Mouse (Mus musculus) ZHBTc4 (cell line): ENCODE results near the gene Bmper.
A peak's percentile ranks its signal among the peaks of the same experiment; 100 is the strongest.

Experiments used
- DNase-seq: peaks from one replicate; pipeline ENCODE4 v3.0.0-alpha.2; 2011; ENCODE audit warnings: low read depth, low spot score

Bmper gene

DNA sequence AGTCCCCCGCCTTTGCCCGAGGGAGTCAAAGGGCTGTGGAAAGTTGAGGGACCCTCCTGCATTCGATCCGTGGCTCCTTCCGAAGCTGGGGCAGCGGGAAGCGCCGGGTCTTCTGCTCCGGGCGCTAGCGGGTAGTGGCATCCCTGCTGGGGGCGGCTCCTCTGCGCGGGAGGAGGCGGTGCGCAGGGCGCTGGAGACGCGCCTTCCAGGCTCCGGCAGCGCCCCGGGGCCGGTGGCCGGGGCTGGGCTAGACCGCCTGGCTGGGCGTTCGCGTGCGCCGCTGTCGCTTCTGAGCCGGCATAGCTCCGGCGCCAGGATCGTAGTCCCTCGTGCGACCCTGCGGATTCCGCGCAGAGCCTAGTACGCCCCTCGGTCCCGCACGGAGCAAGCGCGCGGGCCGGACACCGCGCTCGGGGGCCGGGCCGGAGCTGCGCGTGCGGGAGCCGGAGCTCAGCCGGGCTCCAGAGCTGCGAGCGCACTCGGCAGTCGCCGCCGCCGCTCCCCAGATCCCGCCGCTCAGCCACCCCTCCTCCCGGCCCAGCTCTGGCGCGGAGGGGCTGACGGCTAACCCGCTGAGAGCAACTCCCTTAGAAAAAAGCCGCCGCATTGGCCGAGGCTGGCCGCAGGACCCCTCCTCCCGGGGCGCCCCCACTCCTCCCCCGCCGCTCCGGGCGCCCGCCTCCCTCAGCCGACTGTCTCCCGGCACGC lies at the start of gene Bmper:
TSS of gene Bmper (plus strand) at position 236 of the 708 bp plus-strand sequence.
- DNase-seq = peak; percentile 85

GRCm38 (mm10) chr9:23177476-23177875 lies 45.4 kb upstream of the Bmper start:
- no peak for DNase-seq

DNA sequence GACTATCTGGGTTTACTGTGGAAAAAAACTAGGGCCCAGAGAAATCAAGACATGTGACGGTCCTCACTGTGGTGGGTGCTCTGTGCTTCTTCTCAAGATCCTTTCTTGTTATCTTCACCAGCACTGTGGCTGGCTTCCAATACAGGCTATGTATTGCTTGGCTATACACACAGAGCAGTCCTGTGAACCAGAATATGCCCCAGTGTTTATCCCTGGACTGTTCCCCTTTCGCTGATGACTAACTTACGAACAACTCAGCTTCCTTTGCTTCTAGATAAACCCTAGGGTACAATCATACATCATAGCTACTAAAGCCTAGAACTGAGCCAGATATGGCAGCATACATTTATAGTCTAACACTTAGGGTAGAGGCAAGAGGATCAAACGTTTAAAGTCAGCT lies 35.7 kb upstream of the Bmper start:
- no peak for DNase-seq

DNA sequence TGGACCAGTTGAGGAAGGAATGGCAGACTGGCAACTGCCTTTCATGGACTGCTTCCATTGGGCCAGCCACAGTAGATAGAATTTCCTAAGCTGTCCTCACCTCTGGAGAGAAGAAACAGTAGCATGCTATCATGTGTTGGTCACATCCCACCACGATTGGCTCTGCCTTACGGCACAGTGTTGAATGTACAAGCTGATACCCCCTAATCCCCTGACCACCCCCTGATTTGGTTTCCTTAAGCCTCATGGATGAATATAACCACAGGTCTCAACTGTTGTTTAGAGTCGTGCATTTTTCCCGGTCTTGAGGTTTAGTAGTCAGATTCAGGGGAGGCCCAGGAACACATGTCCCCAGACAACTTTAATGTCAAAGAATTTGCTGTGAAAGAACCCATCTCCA lies 34.7 kb upstream of the Bmper start:
- no peak for DNase-seq

DNA sequence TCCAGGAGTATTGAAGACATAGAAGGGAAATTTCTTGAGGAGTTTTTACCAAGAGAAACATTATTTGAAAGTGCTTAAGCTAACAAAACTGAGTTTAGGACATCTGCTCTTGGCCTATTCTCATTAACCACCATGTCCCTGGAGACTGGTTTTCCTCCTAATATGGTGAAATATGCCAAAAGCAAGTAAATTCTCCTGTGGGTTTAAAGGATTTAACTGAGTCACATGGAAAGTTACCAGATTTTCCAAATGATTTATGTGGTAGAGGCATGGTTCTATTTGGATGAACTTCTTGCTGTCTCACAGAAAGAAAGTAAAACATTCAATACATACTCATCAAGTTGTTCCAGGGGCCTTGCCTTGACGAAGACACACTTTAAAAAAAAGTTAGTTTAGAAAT lies 31.9 kb upstream of the Bmper start:
- DNase-seq = no peak

DNA sequence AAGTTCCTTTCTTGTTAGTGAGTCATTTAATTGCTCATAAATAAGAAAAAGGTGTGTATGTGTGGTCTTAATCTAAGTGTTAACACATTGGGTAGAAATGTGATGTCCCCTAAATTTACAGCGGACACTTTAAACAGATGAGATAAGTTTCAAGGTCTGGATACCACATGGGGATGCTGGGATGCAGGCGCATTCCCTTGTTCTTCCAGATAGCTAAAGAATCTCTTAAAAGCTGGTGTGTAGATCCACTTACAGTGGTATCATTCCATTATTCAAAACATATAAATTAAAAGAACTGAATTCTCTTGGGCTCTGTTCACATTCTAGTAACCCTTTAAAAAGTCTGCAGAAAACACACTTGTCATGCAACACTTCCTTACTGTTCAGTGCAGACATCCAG lies 31.4 kb upstream of the Bmper start:
- no peak for DNase-seq

- DNase-seq = peak; percentile 3
These were observed 30.1 kb upstream of the Bmper start for GRCm38 (mm10) chr9:23192567-23193331.

GRCm38 (mm10) chr9:23198996-23199395 lies 23.9 kb upstream of the Bmper start:
- DNase-seq = no peak

- DNase-seq = no peak
These were observed 23.0 kb upstream of the Bmper start for GRCm38 (mm10) chr9:23199841-23200240.

GRCm38 (mm10) chr9:23200828-23201227 lies 22.0 kb upstream of the Bmper start:
- peak; percentile 6 for DNase-seq

DNA sequence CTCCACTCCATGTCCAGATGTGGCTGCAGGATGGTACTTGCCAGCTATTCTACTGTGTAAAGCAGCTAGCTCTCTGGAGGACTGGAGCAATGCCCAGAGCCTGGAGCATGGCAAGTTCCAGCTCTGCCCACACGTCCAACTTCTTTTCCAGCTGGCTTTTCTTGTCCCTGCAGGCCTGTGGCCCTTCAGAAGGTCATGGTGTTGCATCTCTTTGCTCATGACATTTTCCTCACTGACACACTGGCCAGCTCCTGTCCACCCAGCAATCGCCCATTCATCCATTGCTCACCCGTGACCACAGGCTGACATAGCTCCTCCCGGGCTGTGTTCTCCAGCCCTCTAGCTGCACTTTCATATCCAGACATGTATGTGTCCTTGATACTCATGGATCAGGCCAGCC lies 20.4 kb upstream of the Bmper start:
- DNase-seq = no peak

DNA sequence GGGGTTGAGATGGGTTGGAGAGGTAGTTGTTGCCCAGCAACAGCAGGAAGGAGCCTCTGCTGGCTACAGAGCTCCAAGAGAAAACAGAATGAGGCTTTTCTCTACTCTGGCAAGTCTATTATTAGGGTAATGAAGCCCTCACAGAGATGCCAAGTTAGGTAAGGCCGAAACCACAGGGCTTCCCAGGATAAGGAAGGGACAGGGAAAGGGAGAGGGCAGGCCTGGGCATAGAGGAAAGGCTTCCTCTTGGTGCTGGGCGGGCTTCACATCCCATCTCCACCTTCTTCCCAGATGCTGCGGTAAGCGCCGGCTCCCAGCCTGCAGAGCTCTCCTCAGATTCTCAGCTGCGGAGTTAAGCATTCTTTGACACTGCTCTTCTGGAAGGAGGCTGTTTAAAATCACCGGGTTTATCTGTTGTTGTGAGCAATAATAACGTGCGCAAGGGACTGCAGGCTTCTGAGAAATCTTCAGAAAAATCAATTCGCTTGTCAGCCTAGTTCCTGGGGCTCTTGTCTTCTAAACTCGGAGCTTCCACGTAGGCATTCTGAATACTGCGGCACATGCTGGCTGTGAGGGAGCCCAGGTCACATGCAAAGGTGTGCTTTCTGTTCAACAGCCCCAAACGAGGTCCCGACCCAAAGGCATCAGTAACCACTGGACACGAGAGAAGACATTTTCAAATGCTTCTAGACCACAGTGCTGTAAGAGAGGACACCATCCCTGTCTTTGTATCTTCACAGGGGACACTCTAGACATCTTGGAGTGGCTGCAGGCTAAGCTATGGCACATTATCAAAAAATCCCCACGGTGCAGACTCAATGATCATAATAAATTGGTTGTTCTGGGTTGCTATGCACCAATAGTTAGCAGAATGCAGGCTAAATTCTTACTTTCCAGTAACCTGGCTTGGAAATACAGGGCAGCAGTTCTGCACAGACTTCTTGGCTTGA lies 18.3 kb upstream of the Bmper start:
- DNase-seq = peak; percentile 61

GRCm38 (mm10) chr9:23205304-23205703 lies 17.6 kb upstream of the Bmper start:
- DNase-seq = no peak

DNA sequence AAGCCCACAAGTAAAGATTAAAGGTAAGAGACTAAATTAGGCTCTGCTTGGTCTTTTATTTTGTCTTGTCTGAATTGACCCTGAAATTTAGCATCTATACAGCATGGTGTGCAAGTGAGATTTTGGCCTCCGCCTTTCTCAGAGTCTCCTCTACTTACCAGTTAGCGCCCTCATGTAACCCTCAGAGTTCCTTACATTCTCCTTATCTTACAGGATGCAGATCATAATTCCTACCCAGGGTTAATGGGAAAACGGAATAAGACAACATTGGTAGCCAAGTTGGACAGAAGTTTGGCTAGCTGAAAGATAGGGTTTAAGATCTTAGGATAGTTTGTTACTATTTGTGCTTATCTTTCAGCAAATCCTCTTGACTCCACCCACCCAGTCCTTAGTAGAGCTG lies 17.1 kb upstream of the Bmper start:
- no peak for DNase-seq

GRCm38 (mm10) chr9:23206181-23206580 lies 16.7 kb upstream of the Bmper start:
- no peak for DNase-seq

DNA sequence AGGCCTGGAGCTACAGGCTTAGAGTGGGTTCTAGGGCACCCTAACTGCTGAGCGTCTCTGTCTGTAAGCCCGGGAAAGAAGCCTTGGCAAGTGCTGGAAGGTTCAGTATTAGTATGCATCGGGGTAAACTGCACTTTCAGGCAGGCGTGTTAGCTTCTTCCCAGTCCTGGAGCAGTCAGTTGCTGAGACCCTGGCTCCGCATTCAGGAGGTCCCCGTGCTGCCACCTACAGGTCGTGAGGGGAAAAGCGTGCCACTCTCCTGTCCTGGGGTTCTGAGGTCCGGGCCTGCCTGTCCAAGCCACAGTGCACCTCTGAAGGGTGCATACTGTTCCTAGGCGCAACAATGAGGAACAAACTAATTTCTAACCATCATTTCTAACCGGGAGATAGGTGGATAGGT lies 10.6 kb upstream of the Bmper start:
- DNase-seq = peak; percentile 86

GRCm38 (mm10) chr9:23219754-23220153 lies 3.1 kb upstream of the Bmper start:
- peak; percentile 24 for DNase-seq

GRCm38 (mm10) chr9:23221976-23222375 lies 900 bp upstream of the Bmper start:
- DNase-seq = peak; percentile 20

- DNase-seq = peak; percentile 76
These were observed 410 bp upstream of the Bmper start for GRCm38 (mm10) chr9:23222492-23222840.

GRCm38 (mm10) chr9:23223549-23224077 lies 737 bp downstream of the Bmper start:
- DNase-seq = no peak

DNA sequence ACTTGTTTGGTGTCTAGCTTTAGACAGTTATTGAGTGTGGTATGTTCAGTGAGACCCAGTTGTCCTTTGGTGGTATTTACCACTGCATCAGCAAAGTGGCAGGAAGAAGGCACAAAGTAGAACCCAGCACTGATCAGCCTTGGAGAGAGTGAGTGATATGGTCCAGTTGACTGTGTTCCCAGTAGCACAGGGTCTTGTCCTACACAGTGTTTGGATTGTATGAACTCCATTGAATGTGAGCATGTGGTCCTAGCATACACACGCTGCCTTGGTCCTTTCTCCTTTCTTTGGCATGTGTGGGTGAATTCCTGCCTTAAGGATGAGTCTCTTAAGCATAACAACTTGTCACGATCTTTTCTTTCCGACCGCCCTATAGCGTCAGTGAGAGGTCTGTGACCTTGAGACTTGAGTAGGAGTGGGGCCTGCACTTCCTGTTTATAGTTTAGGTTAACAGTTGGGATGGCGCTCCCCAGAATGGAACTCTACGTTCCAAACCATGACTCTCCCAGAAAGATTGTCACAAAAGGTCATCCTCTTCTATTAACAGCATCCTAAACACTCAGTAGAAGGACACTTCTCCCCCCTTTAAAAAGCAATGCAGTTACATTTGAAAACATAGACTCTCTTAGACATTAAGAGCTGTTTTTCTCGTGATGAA lies 10.7 kb downstream of the Bmper start:
- DNase-seq = no peak
